1 mouse cellular context compared by ENCODE assay signal in the genomic region with DNA sequence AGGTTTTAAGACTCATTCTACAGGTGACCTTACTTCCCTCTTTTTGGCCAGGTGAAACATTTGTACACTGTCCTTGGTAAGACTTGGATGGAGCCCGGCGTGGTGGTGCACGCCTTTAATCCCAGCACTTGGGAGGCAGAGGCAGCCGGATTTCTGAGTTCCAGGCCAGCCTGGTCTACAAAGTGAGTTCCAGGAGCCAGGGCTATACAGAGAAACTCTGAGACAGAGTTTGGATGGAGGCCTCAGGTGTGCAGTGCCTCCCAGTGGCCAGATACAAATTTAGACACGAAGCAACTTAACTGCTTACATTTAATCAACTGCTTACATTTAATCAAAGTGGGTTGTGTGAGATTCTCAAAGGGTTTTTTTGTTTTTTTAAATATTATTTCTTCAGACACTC.
TF ChIP-seq lines count a peak whose summit lies in the region.

No protein-coding gene starts in this region.

TF ChIP-seq in MEL, 35 proteins besides CTCF, POLR2A, EP300 and RAD21 (continued from another document):
- 0 out of 2 replicates have a peak, but pooled peaks have one; percentile 13 for TF ChIP-seq ZMIZ1 (IDR thresholded peaks at IDR 0.05; ENCODE audit: low read depth, low read length)
TF ChIP-seq in MEL: peak in this region for 2.
